Mouse (Mus musculus): ENCODE data around the gene Hook2. TPM values are rescaled to one million over a fixed set of nuclear protein-coding genes. Genes with fewer than 3 reads are reported as not detected.

Gene Hook2
- total RNA-seq, 2 experiments from 2014 or later: 1.6 to 2.0 TPM

Other genes starting within 250 kb of the Hook2 start
- gene Nfix, start 190.3 kb upstream of the Hook2 start, total RNA-seq (2021): 100 to 1,000 TPM; 276 to 280 TPM
- 1 to 10 TPM; 6.1 to 6.4 TPM for gene Dand5, start 167.8 kb upstream of the Hook2 start, total RNA-seq (2021)
- gene Gadd45gip1, start 159.1 kb upstream of the Hook2 start, total RNA-seq (2021): 10 to 100 TPM; 23.0 to 25.0 TPM
- 10 to 100 TPM; 78.9 to 79.9 TPM for gene Rad23a, start 149.9 kb upstream of the Hook2 start, total RNA-seq (2021)
- gene Calr, start 143.7 kb upstream of the Hook2 start, total RNA-seq (2021): 100 to 1,000 TPM; 262 to 331 TPM
- 10 to 100 TPM; 23.7 to 27.8 TPM for gene Farsa, start 133.6 kb upstream of the Hook2 start, total RNA-seq (2021)
- 1 to 10 TPM; 2.2 to 3.7 TPM for gene Syce2, start 118.5 kb upstream of the Hook2 start, total RNA-seq (2021)
- gene Gcdh, start 96.7 kb upstream of the Hook2 start, total RNA-seq (2021): 10 to 100 TPM; 41.4 to 42.0 TPM
- not detected for gene Klf1, start 88.7 kb upstream of the Hook2 start, total RNA-seq (2021)
- gene Dnase2a, start 82.0 kb upstream of the Hook2 start, total RNA-seq (2021): 1 to 10 TPM; 5.9 to 7.3 TPM
- not detected for gene Mast1, start 53.2 kb upstream of the Hook2 start, total RNA-seq (2021)
- not detected for gene Rtbdn, start 43.6 kb upstream of the Hook2 start, total RNA-seq (2021)
- gene Gm49661, start 21.2 kb upstream of the Hook2 start, total RNA-seq (2021): 1 to 10 TPM; 1.1 to 2.7 TPM
- 100 to 1,000 TPM; 627 to 727 TPM for gene Prdx2, start 21.0 kb upstream of the Hook2 start, total RNA-seq (2021)
- gene Rnaseh2a, start 20.8 kb upstream of the Hook2 start, total RNA-seq (2021): 10 to 100 TPM; 39.7 to 50.7 TPM
- 10 to 100 TPM; 11.2 to 13.9 TPM for gene Junb, start 11.9 kb upstream of the Hook2 start, total RNA-seq (2021)
- not detected for gene Best2, start 23.9 kb downstream of the Hook2 start, total RNA-seq (2021)
- gene Asna1, start 34.7 kb downstream of the Hook2 start, total RNA-seq (2021): 10 to 100 TPM; 65.7 to 67.1 TPM
- 10 to 100 TPM; 90.8 to 99.1 TPM for gene Trir, start 36.2 kb downstream of the Hook2 start, total RNA-seq (2021)
- 10 to 100 TPM; 28.0 to 42.2 TPM for gene Tnpo2, start 46.3 kb downstream of the Hook2 start, total RNA-seq (2021)
- gene Fbxw9, start 69.5 kb downstream of the Hook2 start, total RNA-seq (2021): 1 to 10 TPM; 6.8 to 9.1 TPM
- not detected for gene Gm5741, start 77.4 kb downstream of the Hook2 start, total RNA-seq (2021)
- gene Dhps, start 81.2 kb downstream of the Hook2 start, total RNA-seq (2021): 10 to 100 TPM; 23.5 to 27.8 TPM
- gene Wdr83os, start 90.1 kb downstream of the Hook2 start, total RNA-seq (2021): 10 to 100 TPM; 37.0 to 40.2 TPM
- gene Wdr83, start 90.7 kb downstream of the Hook2 start, total RNA-seq (2021): 10 to 100 TPM; 27.2 to 27.6 TPM
- 10 to 100 TPM; 30.4 to 37.8 TPM for gene Man2b1, start 92.7 kb downstream of the Hook2 start, total RNA-seq (2021)
- 1 to 10 TPM; 2.0 to 2.5 TPM for gene Zfp791, start 132.5 kb downstream of the Hook2 start, total RNA-seq (2021)
- gene Cks1brt, start 161.3 kb downstream of the Hook2 start, total RNA-seq (2021): not detected
- gene Olfr371, start 235.4 kb downstream of the Hook2 start, total RNA-seq (2021): not detected